8 mouse cellular contexts compared by ENCODE assay signal in genomic region chr10:120201131-120201921, GRCm38 (mm10). TPM values are rescaled to one million over a fixed set of nuclear protein-coding genes. Genes with fewer than 3 reads are reported as not detected.
DNase-seq lines count a peak whose midpoint lies in the region; ATAC-seq and TF ChIP-seq lines count a peak whose summit lies in the region.

Gene Tmbim4, plus strand, starts transcription at chr10:120201590.

- H3K4me2 ChIP-seq in heart, embryonic 16.5 days (ENCODE audit: low read depth, low read length) = peak within 1 kb of the TSS; percentile 96
- peak within 1 kb of the TSS; percentile 97 for H3K4me2 ChIP-seq in liver, postnatal 0 days (ENCODE audit: low read depth, low read length)
- H3K4me2 ChIP-seq in neural tube, embryonic 12.5 days (replicated peaks) = peak within 1 kb of the TSS; percentile 91

- ATAC-seq in erythroid progenitor cell, adult 5-6 weeks (replicated peaks; ENCODE audit: low FRiP score, poor library complexity, severe bottlenecking) = peak; percentile 98
- ATAC-seq in heart, embryonic 16.5 days (replicated peaks; ENCODE audit: extremely low read depth, insufficient read depth, low FRiP score) = peak; percentile 76
- peak; percentile 86 for ATAC-seq in liver, postnatal 0 days
- peak; percentile 66; the same call in 1 of the 2 replicates for ATAC-seq in neural tube, embryonic 12.5 days (ENCODE audit: low FRiP score, low read depth)

- peak within 1 kb of the TSS; percentile 70 for H3K4me3 ChIP-seq in heart, embryonic 16.5 days (ENCODE audit: low read length)
- peak within 1 kb of the TSS; percentile 73 for H3K4me3 ChIP-seq in liver, postnatal 0 days (ENCODE audit: low read depth, low read length)
- peak within 1 kb of the TSS; percentile 51 for H3K4me3 ChIP-seq in neural tube, embryonic 12.5 days

- H3K27me3 ChIP-seq in heart, embryonic 16.5 days (ENCODE audit: control insufficient read depth, insufficient read depth, low read length) = no peaks in the 10 kb centered on the region; the same call in 1 of the 2 replicates
- peaks cover 3% of the 10 kb centered on the region; the same call in 1 of the 2 replicates for H3K27me3 ChIP-seq in liver, postnatal 0 days (ENCODE audit: insufficient read depth, low read length)
- H3K27me3 ChIP-seq in neural tube, embryonic 12.5 days (replicated peaks) = peaks cover 16% of the 10 kb centered on the region; the same call in 1 of the 2 replicates

- H3K36me3 ChIP-seq in heart, embryonic 16.5 days (ENCODE audit: control insufficient read depth, insufficient read depth) = no peaks in the 10 kb centered on the region
- no peaks in the 10 kb centered on the region for H3K36me3 ChIP-seq in liver, postnatal 0 days (replicated peaks; ENCODE audit: insufficient read depth, low read length)
- H3K36me3 ChIP-seq in neural tube, embryonic 12.5 days = no peaks in the 10 kb centered on the region

- TF ChIP-seq EP300 in liver, postnatal 0 days (IDR thresholded peaks at IDR 0.05; ENCODE audit: low read depth) = no peak

- peak; percentile 71 for DNase-seq in 3134 (ENCODE audit: extremely low read depth, insufficient read length, low spot score)
- DNase-seq in adrenal gland, adult 2 months = peak; percentile 89
- DNase-seq in kidney, postnatal 25 days = peak; percentile 78 to 87
- peak; percentile 85 for DNase-seq in liver, postnatal 0 days
- peak; percentile 55 to 59 for DNase-seq in thymus, adult 18-20 months

- no peaks in the 10 kb centered on the region; the same call in 1 of the 2 replicates for H3K4me1 ChIP-seq in heart, embryonic 16.5 days (ENCODE audit: control insufficient read depth, insufficient read depth, low read length)
- H3K4me1 ChIP-seq in liver, postnatal 0 days (ENCODE audit: insufficient read depth) = peaks cover 14% of the 10 kb centered on the region; the same call in 1 of the 2 replicates
- peaks cover 7% of the 10 kb centered on the region; the same call in 1 of the 2 replicates for H3K4me1 ChIP-seq in neural tube, embryonic 12.5 days

- WGBS in heart, embryonic 16.5 days = under 1% methylated on average over 65 of the region's 65 CpGs
- 2% methylated on average over 52 of the region's 65 CpGs for WGBS in liver, postnatal 0 days (ENCODE audit: insufficient replicate concordance)
- 1% methylated on average over 65 of the region's 65 CpGs for WGBS in neural tube, embryonic 12.5 days

- H3K9me3 ChIP-seq in heart, embryonic 16.5 days (replicated peaks; ENCODE audit: control insufficient read depth, low read length) = no peaks in the 10 kb centered on the region
- no peaks in the 10 kb centered on the region for H3K9me3 ChIP-seq in liver, postnatal 0 days (ENCODE audit: low read length)
- no peaks in the 10 kb centered on the region for H3K9me3 ChIP-seq in neural tube, embryonic 12.5 days

- no peak for TF ChIP-seq CTCF in liver, postnatal 0 days (IDR thresholded peaks at IDR 0.05; ENCODE audit: low read depth)

- no peak within 1 kb of the TSS for H3K27ac ChIP-seq in heart, embryonic 16.5 days (ENCODE audit: low read length)
- peak within 1 kb of the TSS; percentile 81 for H3K27ac ChIP-seq in liver, postnatal 0 days (ENCODE audit: low read depth)
- no peak within 1 kb of the TSS for H3K27ac ChIP-seq in neural tube, embryonic 12.5 days

- H3K9ac ChIP-seq in heart, embryonic 16.5 days (ENCODE audit: low read length) = peak within 1 kb of the TSS; percentile 67
- peak within 1 kb of the TSS; percentile 65 for H3K9ac ChIP-seq in liver, postnatal 0 days (replicated peaks)
- peak within 1 kb of the TSS; percentile 58 for H3K9ac ChIP-seq in neural tube, embryonic 12.5 days

RNA-seq across cellular contexts. Expression of gene Tmbim4, which starts in this region (rescaled TPM):
- 100 to 1,000 TPM; 146 TPM for total RNA-seq in adrenal gland, adult 2 months (2021)
- 487 and 538 TPM in 2 replicates for polyA plus RNA-seq in adrenal gland, adult 2 months (2012; rRNA removed)
- total RNA-seq in erythroid progenitor cell, adult 5-6 weeks (2015; ENCODE audit: low replicate concordance) = 29.8 and 50.1 TPM in 2 replicates
- 30.9 and 50.3 TPM in 2 replicates for total RNA-seq in erythroid progenitor cell, adult 5-6 weeks (2017; ENCODE audit: low replicate concordance)
- polyA plus RNA-seq in heart, embryonic 16.5 days (2015; fragmentation: Nextera tagmentation; extraction: Ambion mirVana) = 119 and 120 TPM in 2 replicates
- polyA plus RNA-seq in liver, postnatal 0 days (2015; fragmentation: Nextera tagmentation; extraction: Ambion mirVana) = 140 and 150 TPM in 2 replicates
- polyA plus RNA-seq in neural tube, embryonic 12.5 days (2016; fragmentation: Nextera tagmentation; extraction: Ambion mirVana) = 81.7 and 89.6 TPM in 2 replicates
